Mouse (Mus musculus): Measurements from ENCODE around the gene Zbtb43.

Zbtb43 gene

DNA sequence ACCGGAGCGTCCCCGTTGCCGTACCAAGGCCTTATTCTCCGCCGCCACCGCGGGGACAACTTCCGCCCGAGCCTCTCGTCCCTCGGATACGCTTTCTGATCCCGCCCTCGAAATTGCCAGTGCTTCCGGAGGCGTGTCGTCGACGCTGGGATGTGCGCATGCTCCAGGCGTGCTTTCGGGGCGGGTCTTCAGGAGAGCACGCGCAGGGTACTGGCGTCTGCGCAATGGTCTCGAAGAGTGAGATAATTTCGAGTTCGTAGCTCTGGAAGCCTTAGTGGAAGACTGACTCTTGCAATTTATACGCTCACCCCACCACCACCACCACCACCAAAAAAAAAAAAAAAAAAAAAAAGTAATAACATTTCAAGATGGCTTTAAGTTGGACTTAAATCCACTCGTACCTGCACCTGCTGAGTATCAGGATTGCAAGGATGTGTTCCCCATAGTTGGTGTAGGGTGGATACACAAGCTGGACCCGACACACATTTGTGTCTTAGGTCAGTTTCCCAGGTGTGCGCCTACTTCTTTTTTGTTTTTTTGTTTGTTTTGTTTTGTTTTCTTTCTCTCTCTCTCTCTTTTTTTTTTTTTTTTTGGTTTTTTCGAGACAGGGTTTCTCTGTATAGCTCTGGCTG is at the start of gene Zbtb43:
Gene Zbtb43 (minus strand): TSS at position 94 of the 632 bp plus-strand sequence.
- DNase-seq (ENCODE audit: low spot score) = peak; percentile 93

DNA sequence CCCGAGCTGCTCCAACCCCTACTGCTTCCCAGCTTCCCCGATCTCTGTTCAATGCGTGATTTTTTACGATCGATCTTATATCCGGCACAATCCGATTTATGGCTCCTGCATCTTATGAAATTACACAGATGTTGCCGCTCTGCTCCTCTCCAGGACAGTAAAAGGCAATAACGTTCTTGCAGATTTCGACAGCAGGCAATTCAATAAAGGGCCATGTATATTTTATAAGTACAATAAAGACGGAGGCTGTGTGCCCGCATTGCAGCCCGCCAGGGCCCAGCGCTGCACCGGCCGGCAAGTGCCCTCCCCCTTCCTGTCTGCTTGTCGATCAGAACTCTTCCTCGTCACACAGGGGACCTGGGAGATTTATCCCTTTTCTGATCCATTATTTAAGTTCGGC is 47.5 kb upstream of the Zbtb43 start:
- DNase-seq (ENCODE audit: low spot score) = no peak

DNA sequence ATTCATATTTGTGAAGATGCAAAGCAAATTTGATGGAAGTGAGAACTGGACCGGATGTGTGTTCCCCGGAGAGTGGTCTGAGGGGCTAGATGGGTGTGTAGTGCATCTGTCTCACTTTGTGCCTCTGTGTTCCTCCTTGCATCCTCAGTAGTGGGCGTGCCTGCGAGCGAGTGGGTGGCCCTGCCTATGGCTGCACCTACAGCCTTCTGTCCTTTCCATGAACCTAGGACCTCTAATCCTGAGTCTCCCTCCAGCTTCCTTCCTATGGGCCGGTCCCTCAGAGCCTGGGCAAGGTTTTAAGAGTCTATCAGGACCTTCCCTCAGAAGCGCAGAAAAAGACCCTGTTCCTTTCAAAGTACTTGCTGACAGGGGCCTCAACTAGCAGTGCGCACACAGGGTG is 47.1 kb upstream of the Zbtb43 start:
- DNase-seq (ENCODE audit: low spot score) = no peak

DNA sequence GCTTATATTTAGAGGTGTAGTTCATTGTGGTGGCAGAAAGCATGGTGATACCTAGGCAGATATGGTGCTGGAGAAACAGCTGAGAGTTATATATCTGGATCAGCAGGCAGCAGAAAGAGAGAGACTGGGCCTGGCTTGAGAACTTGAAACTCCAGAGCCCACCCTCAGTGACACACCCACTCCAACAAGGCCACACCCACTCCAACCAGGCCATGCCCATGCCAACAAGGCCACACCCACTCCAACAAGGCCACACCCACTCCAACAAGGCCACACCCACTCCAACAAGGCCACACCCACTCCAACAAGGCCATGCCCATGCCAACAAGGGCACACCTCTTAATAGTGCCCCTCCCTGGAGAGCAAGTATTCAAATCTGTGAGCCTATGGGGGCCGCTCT is 42.4 kb upstream of the Zbtb43 start:
- DNase-seq (ENCODE audit: low spot score) = no peak

DNA sequence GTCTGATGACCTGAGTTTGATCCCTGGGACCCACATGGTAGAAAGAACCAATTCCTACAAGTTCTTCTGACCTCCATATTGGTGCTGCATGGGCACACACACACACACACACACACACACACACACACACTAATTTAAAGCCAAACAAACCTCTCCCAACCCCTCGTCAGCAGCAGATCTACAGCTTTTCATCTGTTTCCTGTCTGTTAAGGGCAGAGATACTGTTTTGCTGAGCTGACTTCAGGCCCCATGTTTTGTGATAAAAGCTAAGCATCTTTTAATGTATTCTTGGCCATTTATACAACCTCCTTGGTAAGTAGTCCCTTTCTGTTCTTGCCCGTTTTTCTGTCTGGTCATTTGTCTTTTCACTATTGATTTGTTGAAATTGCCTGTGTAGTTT is 34.2 kb upstream of the Zbtb43 start:
- no peak for DNase-seq (ENCODE audit: low spot score)

DNA sequence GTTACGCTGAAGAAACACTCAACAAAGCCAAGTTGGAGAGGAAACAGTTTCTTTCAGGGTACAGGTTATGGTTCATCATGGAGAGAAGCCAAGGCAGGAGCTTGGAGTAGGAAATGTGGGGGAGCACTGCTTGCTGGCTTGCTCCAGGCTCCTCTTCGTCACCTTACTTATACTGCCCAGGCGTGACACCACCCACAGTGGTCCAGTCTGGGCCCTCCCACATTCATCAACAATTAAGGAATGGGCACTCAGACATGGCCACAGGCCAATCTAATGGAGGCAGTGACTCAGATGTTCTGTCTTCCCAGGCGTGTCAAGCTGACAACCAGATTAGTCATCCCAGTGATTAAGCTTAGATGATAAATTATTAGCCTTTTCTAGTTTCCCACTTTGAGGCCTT is 29.9 kb upstream of the Zbtb43 start:
- DNase-seq (ENCODE audit: low spot score) = no peak

DNA sequence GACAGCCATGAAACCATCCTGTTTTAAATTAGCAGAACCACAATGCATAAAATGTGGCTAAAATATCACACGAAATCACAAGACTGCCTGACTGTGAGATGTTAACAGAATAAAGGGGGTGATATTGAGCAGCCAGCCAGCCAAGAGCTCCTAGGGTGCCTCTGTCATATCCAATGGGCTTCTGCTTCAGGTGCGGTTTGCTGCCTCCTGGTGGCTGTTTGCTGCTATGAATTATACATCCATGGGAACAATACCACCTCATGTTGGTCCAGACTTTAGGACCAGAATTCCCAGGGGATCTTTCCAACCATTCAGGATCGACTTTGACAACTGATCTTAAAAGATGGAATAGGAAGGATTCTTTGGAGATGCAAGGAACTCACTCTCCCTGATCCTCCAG is 27.3 kb upstream of the Zbtb43 start:
- DNase-seq (ENCODE audit: low spot score) = no peak

DNA sequence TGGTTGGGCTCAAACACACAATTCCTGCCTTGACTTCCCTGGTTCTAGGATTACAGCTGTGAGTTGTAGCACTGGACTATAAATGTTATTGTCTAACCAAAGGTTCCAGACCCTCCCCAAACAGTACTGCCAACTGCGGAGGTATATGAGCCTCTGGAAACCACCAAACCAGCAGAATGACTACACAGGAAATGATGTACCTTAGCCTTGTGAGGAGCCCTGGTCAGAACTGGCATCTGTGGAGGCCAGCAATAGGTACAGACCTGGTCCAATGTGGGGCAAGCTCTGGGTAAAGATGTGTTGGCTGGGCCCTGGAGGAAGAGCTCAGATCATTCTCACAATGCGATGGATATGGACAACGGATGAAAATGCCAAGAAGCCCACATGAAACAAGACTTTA is 23.7 kb upstream of the Zbtb43 start:
- DNase-seq (ENCODE audit: low spot score) = no peak

DNA sequence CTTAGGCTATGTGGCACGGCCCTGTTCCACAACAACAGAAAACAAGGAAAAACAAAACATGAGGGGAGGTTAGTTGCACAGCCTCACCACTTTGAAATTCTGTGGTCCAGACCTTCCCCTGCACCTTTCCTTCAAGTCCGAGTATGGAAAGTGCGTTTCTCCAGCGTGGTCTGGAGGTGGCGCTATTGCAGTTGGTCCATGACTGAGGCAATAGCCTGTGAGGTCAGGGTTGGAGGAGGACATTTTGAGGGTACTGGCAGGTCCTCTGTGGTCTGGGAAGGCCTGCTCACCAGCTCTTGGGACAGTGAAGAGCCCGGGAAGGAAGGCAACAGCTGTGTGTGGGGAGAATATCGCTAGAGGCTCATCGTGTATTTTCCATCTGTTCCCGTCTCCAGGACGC is 21.2 kb upstream of the Zbtb43 start:
- DNase-seq (ENCODE audit: low spot score) = no peak

DNA sequence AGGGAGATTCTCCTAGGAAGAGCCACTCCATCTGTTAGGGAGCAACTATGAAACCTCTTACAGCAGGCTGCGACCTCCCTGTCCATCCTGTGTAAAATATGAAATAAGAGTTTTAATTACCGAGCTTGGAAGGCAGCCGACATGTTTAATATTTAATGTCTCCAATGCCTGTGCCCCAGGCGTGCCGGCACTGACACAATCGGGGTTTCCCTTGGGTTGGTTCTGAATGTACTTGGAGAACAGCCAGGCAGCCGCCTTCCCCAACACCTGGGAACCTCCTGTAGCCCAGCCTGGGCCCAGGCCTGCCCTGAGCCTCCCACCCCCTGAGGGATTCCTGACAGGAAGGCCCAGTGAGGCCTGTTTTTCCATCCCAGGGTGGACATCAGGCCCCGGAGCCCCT is 19.0 kb upstream of the Zbtb43 start:
- no peak for DNase-seq (ENCODE audit: low spot score)

DNA sequence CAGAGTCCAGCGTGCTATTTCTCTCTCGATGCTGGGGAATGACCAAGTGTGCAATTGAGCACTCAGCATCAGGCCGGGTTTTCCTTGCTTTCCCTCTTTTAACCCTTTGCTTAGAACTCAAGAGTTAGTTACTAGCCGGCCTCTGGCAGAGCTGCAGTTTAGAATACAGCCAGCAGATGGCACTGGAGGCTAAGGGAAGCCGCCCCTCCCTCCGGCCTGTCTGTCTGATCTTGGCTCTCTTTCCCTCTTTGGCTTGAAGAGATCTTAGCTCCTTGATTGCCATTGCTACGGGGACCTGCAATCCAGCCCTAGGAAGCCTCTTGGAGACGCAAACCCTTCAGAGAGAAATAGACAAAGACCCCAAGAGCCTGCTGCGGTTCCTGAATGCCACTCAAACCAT is 18.5 kb upstream of the Zbtb43 start:
- DNase-seq (ENCODE audit: low spot score) = peak; percentile 78

DNA sequence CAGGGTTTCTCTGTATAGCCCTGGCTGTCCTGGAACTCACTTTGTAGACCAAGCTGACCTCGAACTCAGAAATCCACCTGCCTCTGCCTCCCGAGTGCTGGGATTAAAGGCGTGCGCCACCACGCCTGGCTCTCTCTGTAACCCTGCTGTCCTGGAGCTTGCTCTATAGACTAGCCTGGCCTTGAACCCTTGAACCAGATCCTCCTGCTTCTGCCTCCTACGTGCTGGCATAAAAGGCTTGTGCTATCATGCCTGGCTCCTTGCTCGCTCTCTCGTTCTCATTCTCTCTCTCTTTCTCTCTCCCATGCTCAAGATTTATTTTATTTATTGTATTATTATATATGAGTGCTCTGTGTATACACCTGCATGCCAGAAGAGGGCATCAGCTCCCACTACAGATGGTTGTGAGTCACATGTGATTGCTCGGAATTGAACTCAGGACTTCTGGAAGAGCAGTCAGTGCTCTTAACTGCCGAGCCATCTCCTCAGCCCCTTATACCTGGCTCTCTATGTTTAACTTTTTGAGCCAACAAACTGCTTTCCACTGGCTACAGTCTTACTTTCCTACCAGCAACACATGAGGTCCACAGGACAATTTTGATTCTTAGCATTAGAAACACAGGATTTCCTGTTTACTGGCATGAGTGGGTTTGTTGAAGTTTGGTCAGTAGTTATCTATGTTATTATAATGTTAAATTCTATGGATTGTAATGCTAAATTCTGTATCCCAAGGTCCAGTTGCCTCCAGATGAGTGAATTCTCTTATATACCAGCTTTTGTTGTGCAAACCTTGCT is 9.8 kb upstream of the Zbtb43 start:
- no peak for DNase-seq (ENCODE audit: low spot score)

DNA sequence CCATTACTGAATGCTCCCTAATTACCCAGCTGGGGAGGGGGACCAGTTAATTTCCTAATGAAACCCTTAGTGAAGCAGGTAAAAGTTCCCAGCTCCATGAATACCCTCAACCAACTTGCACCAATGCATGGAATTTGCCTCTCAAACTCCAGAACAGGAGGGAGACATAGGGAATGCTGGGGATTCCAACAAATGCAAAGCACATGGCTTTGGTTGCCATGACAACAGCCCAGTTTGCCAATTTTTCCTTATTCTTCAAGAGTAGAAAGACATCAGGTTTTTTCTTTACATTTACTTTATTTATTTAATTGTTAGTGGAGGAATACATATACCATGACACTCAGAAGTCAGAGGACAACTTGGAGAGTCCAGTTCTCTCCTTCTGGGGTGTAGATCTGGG is 7.6 kb upstream of the Zbtb43 start:
- no peak for DNase-seq (ENCODE audit: low spot score)

DNA sequence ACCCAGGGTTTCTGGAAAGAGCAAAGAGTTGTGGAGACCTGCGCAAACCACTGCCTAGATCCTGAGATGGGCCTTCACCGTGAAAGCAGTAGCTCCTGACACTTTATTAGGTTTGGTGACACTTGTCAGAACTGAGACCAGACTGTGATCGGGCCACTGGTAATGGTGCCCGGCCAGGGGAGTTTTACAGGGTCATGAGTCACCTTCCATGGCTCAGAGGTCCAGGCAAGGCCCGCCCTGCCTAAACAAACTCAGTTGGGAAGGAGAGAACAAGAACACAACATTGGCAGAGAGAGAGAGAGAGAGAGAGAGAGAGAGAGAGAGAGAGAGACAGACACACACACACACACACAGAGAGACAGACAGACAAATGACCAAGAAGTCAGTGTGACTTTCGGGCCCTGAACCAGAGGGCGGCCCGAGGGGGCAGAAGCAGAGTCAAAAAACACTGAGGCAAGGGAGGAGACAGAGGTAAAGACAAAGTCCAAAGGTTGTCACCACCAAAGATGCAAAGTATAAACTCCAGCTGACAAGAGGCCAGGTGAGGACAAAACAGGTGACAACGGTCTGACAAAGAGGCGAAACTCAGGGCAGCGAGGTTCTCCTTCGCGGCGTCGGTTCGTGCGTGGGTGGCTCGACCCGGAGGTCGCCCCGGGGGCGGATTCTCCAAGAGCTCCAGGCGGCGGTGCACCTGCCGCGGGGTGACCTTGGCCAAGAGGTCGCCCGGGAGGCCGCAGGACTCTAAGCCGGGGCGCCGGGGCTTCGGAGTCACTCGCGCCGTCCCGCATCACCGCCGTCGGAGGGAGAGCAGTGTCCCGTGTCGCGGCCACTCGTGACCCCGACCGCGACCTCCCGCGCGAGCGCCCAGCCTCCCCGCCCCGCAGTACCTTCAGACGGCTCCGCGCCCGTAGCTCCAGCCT is 553 bp downstream of the Zbtb43 start:
- no peak for DNase-seq (ENCODE audit: low spot score)

DNA sequence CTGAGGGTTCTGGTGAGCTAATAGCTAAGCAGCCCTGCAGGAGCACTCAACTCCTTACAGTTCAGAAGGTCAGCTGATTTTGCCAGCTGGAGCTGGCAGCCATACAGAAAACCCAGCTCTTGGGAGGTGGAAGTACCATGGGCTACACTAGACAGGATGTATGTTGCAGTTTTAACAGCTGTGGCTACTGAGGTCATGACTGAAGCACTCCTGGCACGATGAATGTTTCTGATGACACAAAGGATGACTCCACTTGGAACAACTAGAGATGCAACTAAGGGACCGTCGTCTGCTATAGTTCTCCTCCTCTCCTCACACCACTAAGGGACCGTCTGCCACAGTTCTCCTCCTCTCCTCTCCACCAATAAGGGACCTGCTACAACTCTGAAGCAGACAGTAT is 2.4 kb downstream of the Zbtb43 start:
- no peak for DNase-seq (ENCODE audit: low spot score)

DNA sequence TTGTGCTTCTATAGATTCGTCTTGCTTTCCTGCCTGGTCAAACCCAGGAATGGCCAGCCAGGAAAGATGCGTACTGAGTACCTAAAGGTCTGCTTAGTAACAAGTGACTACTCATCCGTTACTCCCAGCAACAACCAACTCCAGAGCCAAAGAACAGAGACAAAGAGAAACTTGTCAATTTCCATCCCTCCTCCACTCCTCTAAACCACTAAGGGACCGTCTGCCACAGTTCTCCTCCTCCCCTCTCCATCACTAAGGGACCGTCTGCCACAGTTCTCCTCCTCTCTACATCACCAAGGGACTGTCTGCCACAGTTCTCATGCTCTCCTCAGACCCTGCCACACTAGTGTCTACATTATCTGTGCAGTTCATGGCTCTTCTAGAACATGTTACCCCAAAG is 3.1 kb downstream of the Zbtb43 start:
- no peak for DNase-seq (ENCODE audit: low spot score)

DNA sequence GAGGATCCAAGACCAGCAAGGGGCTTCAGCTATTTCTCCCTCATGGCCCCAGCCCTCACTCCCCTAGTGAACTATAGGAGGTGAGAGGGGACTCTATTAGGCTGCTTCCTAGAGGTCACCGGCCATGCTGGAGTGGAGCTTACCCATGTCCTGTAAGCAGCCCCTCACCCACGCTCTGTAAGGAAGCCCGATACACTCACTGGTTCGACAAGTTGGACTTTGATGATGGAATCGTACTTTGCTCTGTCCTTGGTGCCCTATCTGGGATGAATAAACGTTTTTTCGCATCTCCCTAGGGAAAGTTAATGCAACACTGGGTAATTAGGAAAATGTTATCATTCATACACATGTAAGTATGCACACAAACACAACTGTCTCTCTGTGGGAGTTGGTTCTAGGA is 6.3 kb downstream of the Zbtb43 start:
- DNase-seq (ENCODE audit: low spot score) = no peak

DNA sequence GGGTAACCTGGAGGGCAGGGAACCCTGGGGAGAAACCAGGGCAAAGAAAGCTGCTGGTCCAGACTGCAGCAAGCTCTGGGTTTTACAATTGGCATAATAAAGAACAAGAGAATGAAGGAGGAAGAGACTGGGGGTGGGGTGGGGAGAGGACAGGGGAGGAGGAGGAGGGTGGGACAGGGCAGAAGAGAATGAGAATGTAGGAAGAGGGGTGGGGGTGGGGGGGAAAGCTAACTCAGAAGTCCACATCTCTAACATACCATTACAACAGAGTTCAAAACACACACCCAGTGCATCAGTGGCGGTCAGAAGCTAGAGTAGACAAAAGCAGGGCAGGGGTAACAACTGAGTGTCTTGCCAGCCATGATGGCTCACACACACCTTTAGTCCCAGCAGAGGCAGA is 7.3 kb downstream of the Zbtb43 start:
- DNase-seq (ENCODE audit: low spot score) = no peak

DNA sequence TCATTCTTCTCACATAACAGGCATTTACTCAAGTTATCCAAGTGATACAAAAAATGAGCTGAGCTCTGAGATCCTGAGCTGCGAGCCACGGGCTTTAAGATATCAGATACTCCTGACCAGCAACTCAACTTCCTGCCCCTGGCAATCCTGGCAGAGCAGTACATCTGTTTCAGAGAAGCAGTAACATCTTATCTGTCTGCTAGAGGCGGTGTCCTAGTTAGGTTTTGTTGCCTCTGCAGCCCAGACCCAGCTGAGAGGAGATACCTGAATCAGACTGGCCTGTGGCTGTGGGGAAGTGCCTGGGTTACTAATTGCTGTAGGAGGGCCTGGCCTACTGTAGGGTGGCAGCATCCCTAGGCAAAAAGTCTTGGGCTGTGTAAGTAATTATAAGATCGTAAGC is 8.7 kb downstream of the Zbtb43 start:
- DNase-seq (ENCODE audit: low spot score) = no peak

DNA sequence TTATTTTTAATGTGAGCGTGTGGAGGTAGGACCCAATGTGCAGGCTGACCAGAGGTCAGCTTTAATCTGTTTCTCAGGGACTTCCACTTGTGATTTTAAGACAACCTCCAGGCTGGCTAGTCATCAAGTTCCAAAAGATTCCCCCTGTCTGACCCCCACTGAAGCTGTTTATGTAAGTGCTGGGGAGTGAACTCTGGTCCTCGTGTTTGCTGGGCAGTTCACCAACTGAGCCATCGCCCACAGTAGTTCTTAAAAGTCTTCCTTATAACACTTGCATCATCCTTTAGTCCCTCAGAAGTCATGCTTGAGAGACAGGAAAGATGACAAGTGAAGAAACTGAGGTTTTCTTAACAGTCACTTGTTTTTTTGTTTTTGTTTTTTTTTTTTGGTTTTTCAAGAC is 11.7 kb downstream of the Zbtb43 start:
- no peak for DNase-seq (ENCODE audit: low spot score)

DNA sequence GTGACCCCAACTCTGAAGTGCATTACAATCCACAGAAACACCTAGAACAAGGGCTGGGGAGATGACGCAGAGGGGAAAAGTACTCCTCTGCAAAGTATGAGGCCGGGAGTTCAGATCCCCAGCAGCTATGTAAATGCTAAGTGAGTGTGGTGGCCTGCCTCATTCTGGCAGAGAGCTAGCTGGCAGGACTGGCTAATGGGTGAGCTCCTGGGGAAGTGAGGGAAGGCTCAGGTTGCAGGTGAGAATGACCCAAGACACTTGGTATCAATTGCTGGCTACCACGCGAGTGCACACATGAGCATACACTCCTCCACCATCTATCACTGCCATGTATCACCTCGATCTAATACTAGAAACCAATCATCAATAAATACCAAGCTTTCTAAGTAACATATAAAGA is 12.1 kb downstream of the Zbtb43 start:
- no peak for DNase-seq (ENCODE audit: low spot score)

DNA sequence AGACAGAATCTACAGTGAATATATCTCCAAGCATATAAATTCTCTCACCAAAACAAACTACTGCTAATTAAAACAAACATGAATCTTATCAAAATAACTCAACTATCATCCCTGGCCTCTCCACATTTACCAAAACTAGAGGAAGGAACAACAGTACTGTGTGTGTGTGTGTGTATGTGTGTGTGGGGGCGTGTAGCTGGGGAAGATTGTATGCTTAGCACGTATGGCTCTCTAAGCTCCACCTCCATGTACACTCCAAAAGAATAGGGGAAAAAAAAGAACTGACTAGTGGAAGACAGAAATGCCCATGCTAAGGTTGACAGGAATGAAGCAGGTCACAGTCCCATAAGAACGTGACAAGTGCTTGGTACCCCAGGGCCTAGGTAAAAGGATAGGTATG is 13.0 kb downstream of the Zbtb43 start:
- DNase-seq (ENCODE audit: low spot score) = no peak

DNA sequence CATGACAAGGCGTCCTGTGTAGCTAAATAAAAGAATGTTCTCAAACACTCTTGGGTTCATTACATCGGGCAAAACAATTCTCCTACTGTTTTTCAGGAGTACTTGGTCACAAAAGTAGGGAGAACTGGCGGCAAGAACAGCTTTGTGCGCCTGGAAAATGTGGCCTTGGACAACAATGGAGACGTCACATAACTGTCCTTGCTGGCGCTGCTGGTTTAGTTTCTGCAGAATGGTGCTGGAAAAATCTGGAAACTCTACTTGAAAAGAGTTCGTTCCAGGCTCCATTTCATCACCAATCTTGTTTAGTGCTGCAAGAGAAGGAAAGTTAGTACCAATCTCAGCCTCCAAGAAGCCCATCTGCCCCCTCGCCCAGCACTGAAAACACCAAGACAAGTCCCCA is 13.5 kb downstream of the Zbtb43 start:
- no peak for DNase-seq (ENCODE audit: low spot score)
